Mouse (Mus musculus): Measurements from ENCODE around the gene Wdfy2. TPM values are rescaled to one million over a fixed set of nuclear protein-coding genes. Genes with fewer than 3 reads are reported as not detected.

Gene Wdfy2
- polyA plus RNA-seq (2015; fragmentation: Nextera tagmentation; extraction: Ambion mirVana): 7.0 and 7.4 TPM in 2 replicates

GRCm38 (mm10) chr14:62837641-62838252, at the start of gene Wdfy2:
TSS of gene Wdfy2 (plus strand) at chr14:62837678.
- Histone ChIP-seq H3K27ac (replicated peaks) (peak within 1 kb of the TSS; percentile 88), H3K9ac (replicated peaks) (peak within 1 kb of the TSS; percentile 91), H3K4me3 (replicated peaks) (peak within 1 kb of the TSS; percentile 93), H3K9me3 (replicated peaks) (no peaks in the 10 kb centered on the region), H3K27me3 (replicated peaks) (no peaks in the 10 kb centered on the region), H3K4me2 (peak within 1 kb of the TSS; percentile 72), H3K4me1 (peaks cover 24% of the 10 kb centered on the region), H3K36me3 (no peaks in the 10 kb centered on the region)
- WGBS: under 1% methylated on average over 48 of the region's 49 CpGs
- peak; percentile 62 for ATAC-seq (ENCODE audit: low FRiP score)

- no peak for ATAC-seq (ENCODE audit: low FRiP score)
- Histone ChIP-seq H3K27ac (replicated peaks) (no peak overlapping the region), H3K4me1 (no peaks in the 10 kb centered on the region), H3K9ac (replicated peaks) (no peak overlapping the region), H3K27me3 (replicated peaks) (no peaks in the 10 kb centered on the region), H3K4me3 (replicated peaks) (no peak overlapping the region), H3K9me3 (replicated peaks) (no peaks in the 10 kb centered on the region), H3K36me3 (no peaks in the 10 kb centered on the region), H3K4me2 (no peak overlapping the region)
- 53% methylated on average over 4 of the region's 4 CpGs for WGBS
These were observed 48.2 kb upstream of the Wdfy2 start for GRCm38 (mm10) chr14:62789282-62789681.

- H3K4me1 ChIP-seq: no peaks in the 10 kb centered on the region
- no peak for ATAC-seq (ENCODE audit: low FRiP score)
- H3K4me2 ChIP-seq: no peak overlapping the region
- H3K9ac ChIP-seq (replicated peaks): no peak overlapping the region
- no peak overlapping the region for H3K4me3 ChIP-seq (replicated peaks)
- no peaks in the 10 kb centered on the region for H3K9me3 ChIP-seq (replicated peaks)
- no peak overlapping the region for H3K27ac ChIP-seq (replicated peaks)
- no peaks in the 10 kb centered on the region for H3K27me3 ChIP-seq (replicated peaks)
- no peaks in the 10 kb centered on the region for H3K36me3 ChIP-seq
- WGBS: 86% methylated on average over 7 of the region's 7 CpGs
These were observed 41.8 kb upstream of the Wdfy2 start for GRCm38 (mm10) chr14:62795719-62796118.

GRCm38 (mm10) chr14:62798608-62799101, 38.8 kb upstream of the Wdfy2 start:
- no peaks in the 10 kb centered on the region for H3K9me3 ChIP-seq (replicated peaks)
- H3K4me2 ChIP-seq: no peak overlapping the region
- H3K27me3 ChIP-seq (replicated peaks): no peaks in the 10 kb centered on the region
- H3K4me1 ChIP-seq: no peaks in the 10 kb centered on the region
- H3K4me3 ChIP-seq (replicated peaks): no peak overlapping the region
- no peak overlapping the region for H3K27ac ChIP-seq (replicated peaks)
- no peaks in the 10 kb centered on the region for H3K36me3 ChIP-seq
- no peak for ATAC-seq (ENCODE audit: low FRiP score)
- H3K9ac ChIP-seq (replicated peaks): no peak overlapping the region
- 8% methylated on average over 4 of the region's 4 CpGs for WGBS

- H3K27me3 ChIP-seq (replicated peaks): no peaks in the 10 kb centered on the region
- no peaks in the 10 kb centered on the region for H3K36me3 ChIP-seq
- ATAC-seq (ENCODE audit: low FRiP score): no peak
- H3K9me3 ChIP-seq (replicated peaks): no peaks in the 10 kb centered on the region
- 82% methylated on average over 3 of the region's 3 CpGs for WGBS
- no peak overlapping the region for H3K4me3 ChIP-seq (replicated peaks)
- no peaks in the 10 kb centered on the region for H3K4me1 ChIP-seq
- no peak overlapping the region for H3K9ac ChIP-seq (replicated peaks)
- no peak overlapping the region for H3K4me2 ChIP-seq
- H3K27ac ChIP-seq (replicated peaks): no peak overlapping the region
These were observed 36.7 kb upstream of the Wdfy2 start for GRCm38 (mm10) chr14:62800791-62801190.

GRCm38 (mm10) chr14:62803204-62803603, 34.3 kb upstream of the Wdfy2 start:
- Histone ChIP-seq H3K9ac (replicated peaks) (no peak overlapping the region), H3K27me3 (replicated peaks) (no peaks in the 10 kb centered on the region), H3K4me3 (replicated peaks) (no peak overlapping the region), H3K27ac (replicated peaks) (no peak overlapping the region), H3K4me2 (no peak overlapping the region), H3K36me3 (no peaks in the 10 kb centered on the region), H3K9me3 (replicated peaks) (no peaks in the 10 kb centered on the region), H3K4me1 (no peaks in the 10 kb centered on the region)
- no peak for ATAC-seq (ENCODE audit: low FRiP score)
- WGBS: 58% methylated on average over 5 of the region's 5 CpGs

GRCm38 (mm10) chr14:62806921-62807320, 30.6 kb upstream of the Wdfy2 start:
- H3K9ac ChIP-seq (replicated peaks): no peak overlapping the region
- no peaks in the 10 kb centered on the region for H3K9me3 ChIP-seq (replicated peaks)
- no peak overlapping the region for H3K4me3 ChIP-seq (replicated peaks)
- H3K27ac ChIP-seq (replicated peaks): no peak overlapping the region
- H3K36me3 ChIP-seq: no peaks in the 10 kb centered on the region
- H3K4me1 ChIP-seq: no peaks in the 10 kb centered on the region
- ATAC-seq (ENCODE audit: low FRiP score): no peak
- no peak overlapping the region for H3K4me2 ChIP-seq
- H3K27me3 ChIP-seq (replicated peaks): no peaks in the 10 kb centered on the region
- WGBS: 72% methylated on average over 3 of the region's 3 CpGs

GRCm38 (mm10) chr14:62808661-62809523, 28.6 kb upstream of the Wdfy2 start:
- H3K9me3 ChIP-seq (replicated peaks): no peaks in the 10 kb centered on the region
- H3K4me1 ChIP-seq: no peaks in the 10 kb centered on the region
- H3K9ac ChIP-seq (replicated peaks): no peak overlapping the region
- no peak overlapping the region for H3K27ac ChIP-seq (replicated peaks)
- 64% methylated on average over 7 of the region's 7 CpGs for WGBS
- no peak for ATAC-seq (ENCODE audit: low FRiP score)
- no peaks in the 10 kb centered on the region for H3K36me3 ChIP-seq
- H3K4me3 ChIP-seq (replicated peaks): no peak overlapping the region
- H3K4me2 ChIP-seq: no peak overlapping the region
- no peaks in the 10 kb centered on the region for H3K27me3 ChIP-seq (replicated peaks)

GRCm38 (mm10) chr14:62812765-62813164, 24.7 kb upstream of the Wdfy2 start:
- Histone ChIP-seq H3K27ac (replicated peaks) (no peak overlapping the region), H3K36me3 (no peaks in the 10 kb centered on the region), H3K9ac (replicated peaks) (no peak overlapping the region), H3K9me3 (replicated peaks) (no peaks in the 10 kb centered on the region), H3K4me2 (no peak overlapping the region), H3K4me3 (replicated peaks) (no peak overlapping the region), H3K27me3 (replicated peaks) (no peaks in the 10 kb centered on the region), H3K4me1 (no peaks in the 10 kb centered on the region)
- 58% methylated on average over 5 of the region's 5 CpGs for WGBS
- no peak for ATAC-seq (ENCODE audit: low FRiP score)

- Histone ChIP-seq H3K9me3 (replicated peaks) (no peaks in the 10 kb centered on the region), H3K9ac (replicated peaks) (no peak overlapping the region), H3K36me3 (no peaks in the 10 kb centered on the region), H3K4me3 (replicated peaks) (no peak overlapping the region), H3K27me3 (replicated peaks) (no peaks in the 10 kb centered on the region), H3K4me1 (no peaks in the 10 kb centered on the region), H3K27ac (replicated peaks) (no peak overlapping the region), H3K4me2 (no peak overlapping the region)
- 73% methylated on average over 6 of the region's 6 CpGs for WGBS
- no peak for ATAC-seq (ENCODE audit: low FRiP score)
These were observed 22.9 kb upstream of the Wdfy2 start for GRCm38 (mm10) chr14:62814567-62814966.

- H3K9ac ChIP-seq (replicated peaks): no peak overlapping the region
- no peak overlapping the region for H3K4me3 ChIP-seq (replicated peaks)
- no peaks in the 10 kb centered on the region for H3K36me3 ChIP-seq
- no peaks in the 10 kb centered on the region for H3K4me1 ChIP-seq
- H3K27ac ChIP-seq (replicated peaks): no peak overlapping the region
- H3K27me3 ChIP-seq (replicated peaks): no peaks in the 10 kb centered on the region
- no peaks in the 10 kb centered on the region for H3K9me3 ChIP-seq (replicated peaks)
- WGBS: 83% methylated on average over 4 of the region's 4 CpGs
- H3K4me2 ChIP-seq: no peak overlapping the region
- no peak for ATAC-seq (ENCODE audit: low FRiP score)
These were observed 20.7 kb upstream of the Wdfy2 start for GRCm38 (mm10) chr14:62816827-62817226.
